Mouse (Mus musculus) heart, embryonic 14.5 days (tissue): Measurements from ENCODE around the gene Atp6v0a1. TPM values are rescaled to one million over a fixed set of nuclear protein-coding genes. Genes with fewer than 3 reads are reported as not detected.

ENCODE experiments used
- ATAC-seq: fragments of 200-750 bp; cut with Nextera tagmentation; 2 replicates; pipeline ENCODE4 v1.8.0; 2017; ENCODE audit warnings: low read depth, moderate TSS enrichment; ENCODE audit not compliant: insufficient number of reproducible peaks, insufficient read depth, low FRiP score
- H3K27ac ChIP-seq, 2 experiments: fragments of 200-500 bp in 1 of 2; fragments of 300-500 bp in 1 of 2; sonication (generic) in 1 of 2; replicated peaks in 1 of 2; 2 replicates each; pipeline ENCODE4 v1.5.1; 2012 to 2014; ENCODE audit warnings: low read depth in 2 of 2, low read length in 2 of 2, control low read depth in 1 of 2, mild to moderate bottlenecking in 1 of 2, mixed read lengths in 1 of 2; ENCODE audit not compliant: control insufficient read depth in 1 of 2, insufficient read depth in 1 of 2
- H3K27me3 ChIP-seq: fragments of 300-500 bp; sonication (generic); 2 replicates; pipeline ENCODE4 v1.6.1; 2014; ENCODE audit warnings: mild to moderate bottlenecking, low read length, control low read depth; ENCODE audit not compliant: control insufficient read depth, insufficient read depth
- H3K36me3 ChIP-seq: fragments of 300-500 bp; sonication (generic); 2 replicates; pipeline ENCODE4 v1.6.1; 2014; ENCODE audit warnings: mild to moderate bottlenecking, control low read depth, low read length, mixed read lengths; ENCODE audit not compliant: control insufficient read depth, insufficient read depth
- H3K4me1 ChIP-seq, 2 experiments: fragments of 200-500 bp in 1 of 2; fragments of 300-500 bp in 1 of 2; sonication (generic) in 1 of 2; 2 replicates each; pipeline ENCODE4 v1.6.1; 2012 to 2014; ENCODE audit warnings: low read length in 2 of 2, control low read depth in 1 of 2, mixed read lengths in 1 of 2; ENCODE audit not compliant: control insufficient read depth in 2 of 2, insufficient read depth in 2 of 2
- H3K4me2 ChIP-seq: fragments of 300-500 bp; sonication (generic); 2 replicates; pipeline ENCODE4 v1.6.1; 2014; ENCODE audit warnings: mild to moderate bottlenecking, low read length
- H3K4me3 ChIP-seq, 2 experiments: fragments of 200-500 bp in 1 of 2; fragments of 300-500 bp in 1 of 2; sonication (generic) in 1 of 2; 2 replicates each; pipeline ENCODE4 v1.5.1; 2012 to 2014; ENCODE audit warnings: low read length in 2 of 2, mild to moderate bottlenecking in 2 of 2, control low read depth in 1 of 2, low read depth in 1 of 2, moderate library complexity in 1 of 2; ENCODE audit not compliant: control insufficient read depth in 1 of 2, insufficient read depth in 1 of 2
- H3K9ac ChIP-seq: fragments of 300-500 bp; sonication (generic); 2 replicates; pipeline ENCODE4 v1.6.1; 2014; ENCODE audit warnings: mild to moderate bottlenecking, low read length
- H3K9me3 ChIP-seq: fragments of 300-500 bp; sonication (generic); 2 replicates; pipeline ENCODE4 v1.6.1; 2016; ENCODE audit warnings: low read length, control low read depth; ENCODE audit not compliant: control insufficient read depth
- WGBS: fragments of 180-500 bp; shearing (Covaris S2); extraction: QIAGEN DNeasy Blood & Tissue Kit; methylation state at CpG from one replicate; pipeline ENCODE4 v1.1.7; 2014; 5-methylcytosine and 5-hydroxymethylcytosine counted together
- microRNA-seq: library from miRNA; unstranded; fragments of <30 nt; microRNA quantifications from one replicate; pipeline ENCODE4, GENCODE M21; 2016
- polyA plus RNA-seq: library from polyadenylated mRNA; unstranded; fragments of >200 nt; fragmentation: Nextera tagmentation; extraction: Ambion mirVana; gene quantifications from 2 replicates; pipeline ENCODE4 v1.2.1, GENCODE M21; 2014

The Atp6v0a1 gene
- polyA plus RNA-seq, 1 experiment from 2014 or later = 57.2 TPM

DNA sequence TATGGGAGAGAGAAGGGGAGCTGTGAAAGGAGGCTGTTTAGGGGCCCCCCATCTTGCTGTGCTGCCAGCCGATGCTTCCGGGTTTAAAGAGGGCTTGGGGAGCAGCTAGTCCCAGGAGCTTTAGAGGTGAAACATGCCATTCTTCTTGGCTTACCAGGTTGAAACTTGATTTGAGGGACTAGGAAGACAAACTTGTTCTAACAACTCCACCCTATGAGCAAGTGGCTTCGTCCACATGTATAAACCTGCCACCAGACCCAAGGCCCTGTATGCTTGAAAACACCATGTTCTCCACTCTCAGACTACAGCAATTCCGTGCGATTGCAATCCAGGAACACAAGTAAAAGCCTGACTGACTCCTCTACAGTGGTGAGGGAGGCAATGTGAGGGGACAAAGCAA is 93.8 kb downstream of the Atp6v0a1 start:
- Histone ChIP-seq H3K9ac (no peak overlapping the region), H3K27ac (no peak overlapping the region), H3K4me1 (no peaks in the 10 kb centered on the region), H3K36me3 (peaks cover 85% of the 10 kb centered on the region), H3K4me3 (no peak overlapping the region), H3K9me3 (no peaks in the 10 kb centered on the region), H3K4me2 (no peak overlapping the region), H3K27me3 (no peaks in the 10 kb centered on the region)
- WGBS = 91% methylated on average over 5 of the region's 5 CpGs
- no peak for ATAC-seq

DNA sequence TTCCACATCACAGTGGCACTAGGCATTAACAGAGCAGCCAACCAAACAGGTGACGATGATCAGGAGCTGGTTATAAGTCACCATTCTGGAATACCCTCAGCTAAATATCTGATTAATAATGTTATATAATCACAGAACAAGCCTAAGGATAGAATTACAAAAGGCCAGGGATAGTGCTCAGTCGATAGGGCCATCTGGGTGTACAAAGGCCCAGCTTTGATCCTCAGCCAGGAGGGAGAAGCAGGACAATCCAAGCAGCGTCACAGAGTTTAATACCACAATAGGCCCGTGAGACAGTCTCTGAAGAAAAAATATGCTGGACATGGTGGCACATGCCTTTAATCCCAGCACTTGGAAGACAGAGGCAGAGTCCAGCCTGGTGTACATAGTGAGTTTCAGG is 100.1 kb downstream of the Atp6v0a1 start:
- Histone ChIP-seq H3K4me2 (no peak overlapping the region), H3K27ac (no peak overlapping the region), H3K27me3 (no peaks in the 10 kb centered on the region), H3K4me1 (peaks cover 0 to 3% of the 10 kb centered on the region in 2 experiments; a peak in 1 of 4 replicates), H3K9ac (no peak overlapping the region), H3K9me3 (peaks cover 3% of the 10 kb centered on the region; the same call in 1 of the 2 replicates), H3K36me3 (peaks cover 22% of the 10 kb centered on the region), H3K4me3 (no peak overlapping the region)
- WGBS = 82% methylated on average over 4 of the region's 4 CpGs
- no peak for ATAC-seq

DNA sequence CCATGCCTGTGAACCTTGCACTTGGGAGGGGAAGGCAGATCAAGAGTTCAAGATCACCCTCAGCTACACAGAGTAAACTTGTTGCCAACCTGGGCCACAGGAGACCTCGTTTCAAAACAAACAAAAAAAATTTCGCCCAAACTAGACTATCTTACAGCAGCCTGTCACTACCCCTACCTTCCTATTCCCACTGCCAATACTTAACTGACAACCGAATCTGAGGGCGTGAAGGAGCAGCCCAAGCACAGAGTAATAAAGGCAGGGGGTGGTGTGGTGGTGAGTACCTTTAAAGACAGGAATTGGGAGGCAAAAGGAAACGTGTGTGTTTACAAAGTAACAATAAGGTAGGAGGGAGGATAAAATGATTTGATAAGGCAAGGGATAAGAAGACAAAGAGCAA is 101.5 kb downstream of the Atp6v0a1 start:
- Histone ChIP-seq H3K36me3 (peaks cover 8% of the 10 kb centered on the region), H3K9ac (no peak overlapping the region), H3K4me2 (no peak overlapping the region), H3K4me3 (no peak overlapping the region), H3K4me1 (peaks cover 0 to 7% of the 10 kb centered on the region in 2 experiments; a peak in 1 of 4 replicates), H3K27me3 (no peaks in the 10 kb centered on the region), H3K27ac (no peak overlapping the region), H3K9me3 (peaks cover 3% of the 10 kb centered on the region; the same call in 1 of the 2 replicates)
- ATAC-seq = no peak
- WGBS = 58% methylated on average over 5 of the region's 5 CpGs

DNA sequence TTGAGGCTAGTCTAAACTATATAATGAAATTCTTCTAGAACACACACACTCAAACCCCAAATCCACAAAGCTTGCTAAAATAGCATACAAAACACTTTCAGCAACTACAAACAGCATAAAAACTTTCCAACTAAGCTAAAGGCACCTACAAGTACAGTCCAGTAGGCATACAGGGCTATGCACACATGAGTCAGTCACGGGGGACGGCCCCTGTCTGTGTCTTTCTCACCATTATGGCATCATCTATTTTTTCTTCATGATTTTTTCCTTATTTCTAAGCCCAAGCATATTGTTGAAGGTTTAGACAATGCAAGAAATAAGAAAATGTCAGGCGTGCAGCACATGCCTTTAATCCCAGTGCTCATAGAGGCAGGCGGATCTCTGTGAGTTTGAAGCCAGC is 101.9 kb downstream of the Atp6v0a1 start:
- Histone ChIP-seq H3K4me1 (peaks cover 0 to 8% of the 10 kb centered on the region in 2 experiments; a peak in 1 of 4 replicates), H3K9me3 (peaks cover 3% of the 10 kb centered on the region; the same call in 1 of the 2 replicates), H3K4me3 (no peak overlapping the region), H3K9ac (no peak overlapping the region), H3K36me3 (0 out of 2 replicates have a peak, but pooled peaks cover 5% of the 10 kb centered on the region), H3K4me2 (no peak overlapping the region), H3K27me3 (no peaks in the 10 kb centered on the region), H3K27ac (no peak overlapping the region)
- WGBS = 91% methylated on average over 4 of the region's 4 CpGs
- no peak for ATAC-seq

DNA sequence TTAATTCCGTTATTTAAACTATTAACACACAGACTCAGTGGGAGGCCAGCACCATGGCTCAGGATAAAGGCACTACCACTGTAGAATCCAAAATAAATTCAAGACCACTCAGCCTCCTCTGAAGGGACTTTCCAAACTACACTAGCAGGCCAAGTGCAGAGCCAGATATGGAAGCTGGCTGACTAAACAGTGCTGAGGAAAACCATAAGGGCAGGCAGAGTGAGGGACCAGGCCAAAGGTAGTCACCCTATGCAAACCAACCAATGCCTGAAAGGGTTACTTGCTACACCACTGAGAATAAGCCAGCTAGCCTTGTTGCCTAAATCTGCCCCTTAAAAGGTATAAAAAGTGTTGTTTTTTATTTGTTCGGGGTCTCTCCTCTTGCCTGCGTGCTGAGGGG is 102.9 kb downstream of the Atp6v0a1 start:
- WGBS = 94% methylated on average over 3 of the region's 3 CpGs
- H3K27ac ChIP-seq = no peak overlapping the region
- H3K36me3 ChIP-seq = peaks cover 11% of the 10 kb centered on the region
- peaks cover 3% of the 10 kb centered on the region; the same call in 1 of the 2 replicates for H3K9me3 ChIP-seq
- no peak overlapping the region for H3K4me2 ChIP-seq
- no peak overlapping the region for H3K4me3 ChIP-seq
- peaks cover 0 to 8% of the 10 kb centered on the region in 2 experiments; a peak in 1 of 4 replicates for H3K4me1 ChIP-seq
- H3K27me3 ChIP-seq = no peaks in the 10 kb centered on the region
- ATAC-seq = no peak
- H3K9ac ChIP-seq = no peak overlapping the region

Small RNA genes lying within 50 kb of the gene (microRNA-seq; reads per million reads assigned to microRNA genes)
- 1.1 reads per million for gene Mir6928

Other genes with a start within 250 kb of the Atp6v0a1 start
- gene Kcnh4, start 249.5 kb upstream of the Atp6v0a1 start, polyA plus RNA-seq = not detected in 2 replicates
- not detected in 2 replicates for gene Hcrt, start 246.5 kb upstream of the Atp6v0a1 start, polyA plus RNA-seq
- gene Ghdc, start 238.5 kb upstream of the Atp6v0a1 start, polyA plus RNA-seq = 4.0 and 4.7 TPM in 2 replicates
- 28.8 and 31.4 TPM in 2 replicates for gene Stat5b, start 158.7 kb upstream of the Atp6v0a1 start, polyA plus RNA-seq
- gene Stat5a, start 150.1 kb upstream of the Atp6v0a1 start, polyA plus RNA-seq = 5.6 and 6.4 TPM in 2 replicates
- gene Stat3, start 69.9 kb upstream of the Atp6v0a1 start, polyA plus RNA-seq = 51.8 and 53.3 TPM in 2 replicates
- gene Cavin1, start 38.6 kb upstream of the Atp6v0a1 start, polyA plus RNA-seq = 200 and 204 TPM in 2 replicates
- gene Naglu, start 60.6 kb downstream of the Atp6v0a1 start, polyA plus RNA-seq = 12.5 and 13.0 TPM in 2 replicates
- gene Hsd17b1, start 69.0 kb downstream of the Atp6v0a1 start, polyA plus RNA-seq = 0.30 TPM in 1 of 2 replicates, not detected in the other
- gene Coasy, start 73.1 kb downstream of the Atp6v0a1 start, polyA plus RNA-seq = 27.4 and 31.4 TPM in 2 replicates
- gene Mlx, start 77.8 kb downstream of the Atp6v0a1 start, polyA plus RNA-seq = 32.4 and 35.7 TPM in 2 replicates
- 22.8 and 22.9 TPM in 2 replicates for gene Psmc3ip, start 86.0 kb downstream of the Atp6v0a1 start, polyA plus RNA-seq
- gene Retreg3, start 110.4 kb downstream of the Atp6v0a1 start, polyA plus RNA-seq = 6.7 and 8.0 TPM in 2 replicates
- 63.1 and 68.6 TPM in 2 replicates for gene Tubg1, start 110.5 kb downstream of the Atp6v0a1 start, polyA plus RNA-seq
- 4.1 and 4.4 TPM in 2 replicates for gene Tubg2, start 146.5 kb downstream of the Atp6v0a1 start, polyA plus RNA-seq
- 0.69 and 1.1 TPM in 2 replicates for gene Cntnap1, start 161.1 kb downstream of the Atp6v0a1 start, polyA plus RNA-seq
- gene Plekhh3, start 161.9 kb downstream of the Atp6v0a1 start, polyA plus RNA-seq = 11.3 and 12.8 TPM in 2 replicates
- 0.30 TPM in 1 of 2 replicates, not detected in the other for gene Ccr10, start 166.0 kb downstream of the Atp6v0a1 start, polyA plus RNA-seq
- 13.6 and 16.6 TPM in 2 replicates for gene Ezh1, start 217.0 kb downstream of the Atp6v0a1 start, polyA plus RNA-seq
- 272 and 281 TPM in 2 replicates for gene Ramp2, start 236.6 kb downstream of the Atp6v0a1 start, polyA plus RNA-seq
- 111 and 123 TPM in 2 replicates for gene Vps25, start 244.3 kb downstream of the Atp6v0a1 start, polyA plus RNA-seq